Mouse (Mus musculus) olfactory bulb, adult 2 months (tissue): Measurements from ENCODE around the gene Fdx1l.

ENCODE experiments used
- CTCF ChIP-seq: fragments of 200-500 bp; IDR thresholded peaks from 2 replicates; pipeline ENCODE4 v1.5.1; 2012; ENCODE audit warnings: low read depth, mild to moderate bottlenecking, low read length, moderate library complexity; ENCODE audit not compliant: insufficient read depth
- POLR2A ChIP-seq: fragments of 200-500 bp; IDR thresholded peaks from 2 replicates; pipeline ENCODE4 v1.6.1; 2012; ENCODE audit warnings: mild to moderate bottlenecking, low read depth, low read length, moderate library complexity; ENCODE audit not compliant: insufficient read depth

GRCm38 (mm10) chr9:21100447-21101161, 27.2 kb upstream of the Fdx1l start:
- TF ChIP-seq CTCF (no peak), POLR2A (no peak)
